ENCODE assay signal across 9 mouse cellular contexts in genomic region chr6:142567452-142567851, GRCm38 (mm10). TPM values are rescaled to one million over a fixed set of nuclear protein-coding genes. Genes with fewer than 3 reads are reported as not detected.
DNase-seq lines count a peak whose midpoint lies in the region; ATAC-seq and TF ChIP-seq lines count a peak whose summit lies in the region.
"Had no signal": no experiment of that assay in that cellular context is flagged by ENCODE, and none has a peak within 500 bp of the region (broad histone marks: within the 10 kb centered on the region; RNA-seq: fewer than 3 reads in every experiment).

No protein-coding gene starts in this region.

- DNase-seq in neural tube, embryonic 11.5 days (ENCODE audit: low spot score), result peak; percentile 30
- no peak for DNase-seq in neural tube, embryonic 10.5 days (ENCODE audit: extremely low spot score, low spot score)
- DNase-seq in liver, embryonic 14.5 days (ENCODE audit: low read depth in 3 of 3, low spot score in 3 of 3), result peak in 2 of 3 experiments; percentile 23 to 25
- DNase-seq in thymus, postnatal 25 days, result peak; percentile 49
- no peak for DNase-seq in cerebellum, adult 2 months
- no peak for DNase-seq in gastrocnemius, adult 8-10 months (ENCODE audit: low spot score in 2 of 2)
- no peak for DNase-seq in frontal cortex, postnatal 10 days (ENCODE audit: low spot score in 2 of 2)

- no peak for ATAC-seq in neural tube, embryonic 11.5 days (ENCODE audit: insufficient read depth, low FRiP score, low TSS enrichment)
- peak; percentile 41; the same call in 1 of the 2 replicates for ATAC-seq in heart, embryonic 14.5 days (ENCODE audit: insufficient number of reproducible peaks, insufficient read depth, low FRiP score, low read depth)
- no peak for ATAC-seq in liver, embryonic 14.5 days (ENCODE audit: insufficient read depth)

- H3K27me3 ChIP-seq in neural tube, embryonic 11.5 days (ENCODE audit: control insufficient read depth, insufficient read depth, low read length), result peaks cover 30% of the 10 kb centered on the region
- H3K27me3 ChIP-seq in heart, embryonic 14.5 days (ENCODE audit: control insufficient read depth, insufficient read depth, low read length), result peaks cover 28% of the 10 kb centered on the region
- peaks cover 37% of the 10 kb centered on the region for H3K27me3 ChIP-seq in liver, embryonic 14.5 days (ENCODE audit: control insufficient read depth, insufficient read depth, low read length)
- no peaks in the 10 kb centered on the region; the same call in 1 of the 2 replicates for H3K27me3 ChIP-seq in cerebellum, adult 2 months (ENCODE audit: control insufficient read depth, insufficient read depth, low read length)

- no peak for TF ChIP-seq POLR2A in cerebellum, adult 2 months (IDR thresholded peaks at IDR 0.05; ENCODE audit: borderline replicate concordance, insufficient read depth, low read length)

- no peak overlapping the region for H3K27ac ChIP-seq in neural tube, embryonic 11.5 days (ENCODE audit: low read depth, low read length)
- peak overlapping the region in 1 of 2 experiments; percentile 53; a peak in 3 of 4 replicates for H3K27ac ChIP-seq in heart, embryonic 14.5 days (replicated peaks in 1 of 2; ENCODE audit: control insufficient read depth in 1 of 2, insufficient read depth in 1 of 2, low read depth in 2 of 2, low read length in 2 of 2)
- no peak overlapping the region for H3K27ac ChIP-seq in liver, embryonic 14.5 days
- H3K27ac ChIP-seq in cerebellum, adult 2 months (ENCODE audit: insufficient read depth, low read length), result no peak overlapping the region
- H3K27ac ChIP-seq: limb, embryonic 15.5 days had no signal

- no peaks in the 10 kb centered on the region for H3K9me3 ChIP-seq in neural tube, embryonic 11.5 days (ENCODE audit: control insufficient read depth, low read length)
- H3K9me3 ChIP-seq in heart, embryonic 14.5 days (ENCODE audit: control insufficient read depth, low read length), result no peaks in the 10 kb centered on the region
- H3K9me3 ChIP-seq in liver, embryonic 14.5 days (ENCODE audit: control insufficient read depth, low read length), result no peaks in the 10 kb centered on the region
- H3K9me3 ChIP-seq: limb, embryonic 15.5 days had no signal

- H3K4me3 ChIP-seq in neural tube, embryonic 11.5 days (ENCODE audit: low read depth, low read length), result no peak overlapping the region
- H3K4me3 ChIP-seq in heart, embryonic 14.5 days (ENCODE audit: control insufficient read depth in 1 of 2, insufficient read depth in 1 of 2, low read depth in 1 of 2, low read length in 2 of 2), result no peak overlapping the region
- H3K4me3 ChIP-seq in liver, embryonic 14.5 days (ENCODE audit: insufficient read depth in 1 of 2, low read depth in 2 of 2, low read length in 2 of 2), result no peak overlapping the region
- no peak overlapping the region for H3K4me3 ChIP-seq in cerebellum, adult 2 months (replicated peaks; ENCODE audit: insufficient read depth, low read depth, low read length)
- H3K4me3 ChIP-seq: limb, embryonic 15.5 days had no signal

- H3K4me1 ChIP-seq in neural tube, embryonic 11.5 days (ENCODE audit: control insufficient read depth, insufficient read depth, low read length), result peaks cover 3% of the 10 kb centered on the region; the same call in 1 of the 2 replicates
- H3K4me1 ChIP-seq in heart, embryonic 14.5 days (ENCODE audit: control insufficient read depth in 2 of 2, insufficient read depth in 2 of 2, low read length in 2 of 2), result peaks cover 8 to 37% of the 10 kb centered on the region in 2 experiments
- H3K4me1 ChIP-seq in liver, embryonic 14.5 days (replicated peaks; ENCODE audit: control insufficient read depth in 2 of 2, insufficient read depth in 2 of 2, low read length in 1 of 2), result peaks cover 0 to 4% of the 10 kb centered on the region in 2 experiments; a peak in 2 of 4 replicates
- no peaks in the 10 kb centered on the region for H3K4me1 ChIP-seq in cerebellum, adult 2 months (ENCODE audit: control insufficient read depth, insufficient read depth, low read length)

- no peak overlapping the region for H3K9ac ChIP-seq in neural tube, embryonic 11.5 days (ENCODE audit: low read length)
- no peak overlapping the region for H3K9ac ChIP-seq in heart, embryonic 14.5 days (ENCODE audit: low read length)
- H3K9ac ChIP-seq in liver, embryonic 14.5 days (replicated peaks), result no peak overlapping the region
- H3K9ac ChIP-seq: limb, embryonic 15.5 days had no signal

- TF ChIP-seq EP300 in liver, embryonic 14.5 days (IDR thresholded peaks at IDR 0.05; ENCODE audit: low read depth), result no peak

- H3K4me2 ChIP-seq in neural tube, embryonic 11.5 days (ENCODE audit: low read depth), result no peak overlapping the region
- peak overlapping the region; percentile 45 for H3K4me2 ChIP-seq in heart, embryonic 14.5 days (ENCODE audit: low read length)
- no peak overlapping the region for H3K4me2 ChIP-seq in liver, embryonic 14.5 days (ENCODE audit: low read depth)
- H3K4me2 ChIP-seq: limb, embryonic 15.5 days had no signal

- 57% methylated on average over 5 of the region's 5 CpGs for WGBS in neural tube, embryonic 11.5 days
- WGBS in heart, embryonic 14.5 days, result 2% methylated on average over 5 of the region's 5 CpGs
- 15% methylated on average over 5 of the region's 5 CpGs for WGBS in liver, embryonic 14.5 days (ENCODE audit: insufficient replicate concordance)
- 24% methylated on average over 5 of the region's 5 CpGs for WGBS in cerebellum, adult 2 months

- no peaks in the 10 kb centered on the region for H3K36me3 ChIP-seq in neural tube, embryonic 11.5 days (ENCODE audit: control insufficient read depth, insufficient read depth, low read length)
- peaks cover 5% of the 10 kb centered on the region; the same call in 1 of the 2 replicates for H3K36me3 ChIP-seq in heart, embryonic 14.5 days (ENCODE audit: control insufficient read depth, insufficient read depth, low read length)
- no peaks in the 10 kb centered on the region for H3K36me3 ChIP-seq in liver, embryonic 14.5 days (replicated peaks; ENCODE audit: control insufficient read depth, insufficient read depth, low read depth)
- H3K36me3 ChIP-seq: limb, embryonic 15.5 days had no signal

- no peak for TF ChIP-seq CTCF in liver, embryonic 14.5 days (IDR thresholded peaks at IDR 0.05; ENCODE audit: low read depth)
- no peak for TF ChIP-seq CTCF in cerebellum, adult 2 months (IDR thresholded peaks at IDR 0.05; ENCODE audit: borderline replicate concordance, insufficient read depth, low read depth, low read length)

RNA-seq across cellular contexts. Expression of gene Kcnj8, which starts 4.0 kb away (rescaled TPM):
- 3.4 and 3.6 TPM in 2 replicates for polyA plus RNA-seq in neural tube, embryonic 11.5 days (2014; fragmentation: Nextera tagmentation; extraction: Ambion mirVana)
- polyA plus RNA-seq in heart, embryonic 14.5 days (2014; fragmentation: Nextera tagmentation; extraction: Ambion mirVana), result 14.5 and 16.5 TPM in 2 replicates
- 0.87 and 0.89 TPM in 2 replicates for polyA plus RNA-seq in liver, embryonic 14.5 days (2012; rRNA removed)
- polyA plus RNA-seq in liver, embryonic 14.5 days (2014; fragmentation: Nextera tagmentation; extraction: Ambion mirVana), result 1.6 TPM in 2 replicates
- polyA plus RNA-seq in cerebellum, adult 2 months (2012; rRNA removed), result 5.8 and 6.1 TPM in 2 replicates
- total RNA-seq in gastrocnemius, adult 8-10 months (2022), result 1 to 10 TPM; 2.9 to 9.0 (median 6.3) TPM

RNA-seq across cellular contexts. Expression of gene Ldhb, which starts 59.7 kb away (rescaled TPM):
- 517 and 530 TPM in 2 replicates for polyA plus RNA-seq in neural tube, embryonic 11.5 days (2014; fragmentation: Nextera tagmentation; extraction: Ambion mirVana)
- 1,520 and 1,540 TPM in 2 replicates for polyA plus RNA-seq in heart, embryonic 14.5 days (2014; fragmentation: Nextera tagmentation; extraction: Ambion mirVana)
- 13.7 and 16.0 TPM in 2 replicates for polyA plus RNA-seq in liver, embryonic 14.5 days (2012; rRNA removed)
- polyA plus RNA-seq in liver, embryonic 14.5 days (2014; fragmentation: Nextera tagmentation; extraction: Ambion mirVana), result 20.8 and 22.3 TPM in 2 replicates
- polyA plus RNA-seq in cerebellum, adult 2 months (2012; rRNA removed), result 1,547 and 1,570 TPM in 2 replicates
- 100 to 1,000 TPM; 332 to 451 (median 374) TPM for total RNA-seq in gastrocnemius, adult 8-10 months (2022)

Comparison
In these comparisons a context has a peak if more than half of its experiments do, and no peak if none do; other contexts are left out.
1. DNase-seq: peak in neural tube, embryonic 11.5 days (single experiment), liver, embryonic 14.5 days (2 of 3) and thymus, postnatal 25 days (single experiment); none in neural tube, embryonic 10.5 days (single experiment), cerebellum, adult 2 months (0 of 2), gastrocnemius, adult 8-10 months (0 of 2) and frontal cortex, postnatal 10 days (0 of 2).
2. RNA of gene Ldhb, which starts 59.7 kb away (polyA plus RNA-seq): 1,547 to 1,570 TPM in cerebellum, adult 2 months, 1,520 to 1,540 TPM in heart, embryonic 14.5 days and 517 to 530 TPM in neural tube, embryonic 11.5 days; 13.7 to 22.3 TPM in liver, embryonic 14.5 days; every median in the first group is over 10 times any median in the second.